Mouse (Mus musculus) neural tube, embryonic 14.5 days (tissue): ENCODE measurements around the gene Map3k3. TPM values are rescaled to one million over a fixed set of nuclear protein-coding genes. Genes with fewer than 3 reads are reported as not detected.

Experiments
- ATAC-seq: fragments of 200-750 bp; cut with Nextera tagmentation; 2 replicates; pipeline ENCODE4 v1.8.0; 2017; ENCODE audit warnings: low read depth, mild to moderate bottlenecking, moderate TSS enrichment, moderate library complexity
- H3K27ac ChIP-seq: fragments of 300-500 bp; sonication (generic); 2 replicates; pipeline ENCODE4 v1.5.1; 2014; ENCODE audit warnings: low read depth, mild to moderate bottlenecking, control low read depth, low read length, moderate library complexity, mixed read lengths
- H3K27me3 ChIP-seq: fragments of 300-500 bp; sonication (generic); 2 replicates; pipeline ENCODE4 v1.6.1; 2014; ENCODE audit warnings: low read length; ENCODE audit not compliant: control insufficient read depth, insufficient read depth
- H3K36me3 ChIP-seq: fragments of 300-500 bp; sonication (generic); 2 replicates; pipeline ENCODE4 v1.6.1; 2014; ENCODE audit warnings: low read length, mixed read lengths; ENCODE audit not compliant: control insufficient read depth, insufficient read depth
- H3K4me1 ChIP-seq: fragments of 300-500 bp; sonication (generic); 2 replicates; pipeline ENCODE4 v1.6.1; 2014; ENCODE audit warnings: low read length; ENCODE audit not compliant: control insufficient read depth, insufficient read depth
- H3K4me2 ChIP-seq: fragments of 300-500 bp; sonication (generic); 2 replicates; pipeline ENCODE4 v1.6.1; 2014; ENCODE audit warnings: mild to moderate bottlenecking, low read depth, low read length, control low read depth
- H3K4me3 ChIP-seq: fragments of 300-500 bp; sonication (generic); 2 replicates; pipeline ENCODE4 v1.5.1; 2014; ENCODE audit warnings: low read depth, low read length, control low read depth, mixed read lengths
- H3K9ac ChIP-seq: fragments of 300-500 bp; sonication (generic); replicated peaks from 2 replicates; pipeline ENCODE4 v1.6.1; 2014; ENCODE audit warnings: low read depth, mild to moderate bottlenecking, control low read depth, low read length, mixed read lengths
- H3K9me3 ChIP-seq: fragments of 300-500 bp; sonication (generic); 2 replicates; pipeline ENCODE4 v1.6.1; 2016; ENCODE audit warnings: low read length; ENCODE audit not compliant: control insufficient read depth
- WGBS: fragments of 180-500 bp; shearing (Covaris S2); extraction: QIAGEN DNeasy Blood & Tissue Kit; methylation state at CpG from one replicate; pipeline ENCODE4 v1.1.7; 2014; 5-methylcytosine and 5-hydroxymethylcytosine counted together
- polyA plus RNA-seq: library from polyadenylated mRNA; unstranded; fragments of >200 nt; fragmentation: Nextera tagmentation; extraction: Ambion mirVana; gene quantifications from 2 replicates; pipeline ENCODE4 v1.2.1, GENCODE M21; 2014

Gene Map3k3
- polyA plus RNA-seq, 1 experiment from 2014 or later: 11.0 TPM

GRCm38 (mm10) chr11:106053921-106054320 is 30.5 kb upstream of the Map3k3 start:
- Histone ChIP-seq H3K4me1 (no peaks in the 10 kb centered on the region), H3K4me3 (no peak overlapping the region), H3K4me2 (no peak overlapping the region), H3K9ac (no peak overlapping the region), H3K9me3 (no peaks in the 10 kb centered on the region), H3K27me3 (no peaks in the 10 kb centered on the region), H3K27ac (no peak overlapping the region), H3K36me3 (peaks cover 79% of the 10 kb centered on the region)
- no peak for ATAC-seq
- WGBS: 99% methylated on average over 2 of the region's 2 CpGs

- H3K4me2 ChIP-seq: no peak overlapping the region
- no peak for ATAC-seq
- H3K4me3 ChIP-seq: no peak overlapping the region
- 97% methylated on average over 8 of the region's 8 CpGs for WGBS
- H3K27ac ChIP-seq: no peak overlapping the region
- no peaks in the 10 kb centered on the region for H3K4me1 ChIP-seq
- H3K27me3 ChIP-seq: no peaks in the 10 kb centered on the region
- no peaks in the 10 kb centered on the region for H3K9me3 ChIP-seq
- no peak overlapping the region for H3K9ac ChIP-seq
- peaks cover 81% of the 10 kb centered on the region for H3K36me3 ChIP-seq
Observed at GRCm38 (mm10) chr11:106054600-106054999, 29.8 kb upstream of the Map3k3 start.

GRCm38 (mm10) chr11:106055341-106055740 is 29.1 kb upstream of the Map3k3 start:
- H3K4me2 ChIP-seq: no peak overlapping the region
- no peak overlapping the region for H3K27ac ChIP-seq
- H3K9ac ChIP-seq: no peak overlapping the region
- no peak for ATAC-seq
- H3K27me3 ChIP-seq: no peaks in the 10 kb centered on the region
- no peak overlapping the region for H3K4me3 ChIP-seq
- no peaks in the 10 kb centered on the region for H3K4me1 ChIP-seq
- H3K36me3 ChIP-seq: peaks cover 85% of the 10 kb centered on the region
- H3K9me3 ChIP-seq: no peaks in the 10 kb centered on the region
- WGBS: 91% methylated on average over 6 of the region's 6 CpGs

GRCm38 (mm10) chr11:106056819-106057491 is 27.5 kb upstream of the Map3k3 start:
- WGBS: 93% methylated on average over 8 of the region's 8 CpGs
- no peaks in the 10 kb centered on the region for H3K4me1 ChIP-seq
- H3K36me3 ChIP-seq: peaks cover 70% of the 10 kb centered on the region
- no peak overlapping the region for H3K9ac ChIP-seq
- no peak for ATAC-seq
- H3K4me2 ChIP-seq: no peak overlapping the region
- H3K4me3 ChIP-seq: no peak overlapping the region
- no peaks in the 10 kb centered on the region for H3K27me3 ChIP-seq
- H3K9me3 ChIP-seq: no peaks in the 10 kb centered on the region
- no peak overlapping the region for H3K27ac ChIP-seq

GRCm38 (mm10) chr11:106058020-106058419 is 26.4 kb upstream of the Map3k3 start:
- ATAC-seq: no peak
- H3K4me2 ChIP-seq: no peak overlapping the region
- no peaks in the 10 kb centered on the region for H3K9me3 ChIP-seq
- WGBS: 83% methylated on average over 8 of the region's 8 CpGs
- no peaks in the 10 kb centered on the region for H3K27me3 ChIP-seq
- no peaks in the 10 kb centered on the region for H3K4me1 ChIP-seq
- no peak overlapping the region for H3K9ac ChIP-seq
- H3K27ac ChIP-seq: no peak overlapping the region
- peaks cover 61% of the 10 kb centered on the region for H3K36me3 ChIP-seq
- H3K4me3 ChIP-seq: no peak overlapping the region

GRCm38 (mm10) chr11:106060549-106060948 is 23.9 kb upstream of the Map3k3 start:
- H3K27me3 ChIP-seq: no peaks in the 10 kb centered on the region
- no peak for ATAC-seq
- no peaks in the 10 kb centered on the region for H3K9me3 ChIP-seq
- no peak overlapping the region for H3K9ac ChIP-seq
- no peak overlapping the region for H3K4me2 ChIP-seq
- H3K4me1 ChIP-seq: no peaks in the 10 kb centered on the region
- no peak overlapping the region for H3K4me3 ChIP-seq
- 98% methylated on average over 1 of the region's 1 CpGs for WGBS
- peaks cover 36% of the 10 kb centered on the region for H3K36me3 ChIP-seq
- no peak overlapping the region for H3K27ac ChIP-seq

GRCm38 (mm10) chr11:106061311-106061710 is 23.1 kb upstream of the Map3k3 start:
- no peak for ATAC-seq

GRCm38 (mm10) chr11:106063756-106064155 is 20.7 kb upstream of the Map3k3 start:
- Histone ChIP-seq H3K4me3 (no peak overlapping the region), H3K36me3 (peaks cover 12% of the 10 kb centered on the region; the same call in 1 of the 2 replicates), H3K27ac (no peak overlapping the region), H3K4me1 (no peaks in the 10 kb centered on the region), H3K9me3 (no peaks in the 10 kb centered on the region), H3K9ac (no peak overlapping the region), H3K4me2 (no peak overlapping the region), H3K27me3 (no peaks in the 10 kb centered on the region)
- no peak for ATAC-seq
- WGBS: 74% methylated on average over 5 of the region's 5 CpGs

More at GRCm38 (mm10) chr11:106061311-106061710, 23.1 kb upstream of the Map3k3 start:
- no peak overlapping the region for H3K4me2 ChIP-seq
- peaks cover 29% of the 10 kb centered on the region for H3K36me3 ChIP-seq
- no peak overlapping the region for H3K9ac ChIP-seq
- no peaks in the 10 kb centered on the region for H3K4me1 ChIP-seq
- no peak overlapping the region for H3K4me3 ChIP-seq
- H3K27ac ChIP-seq: no peak overlapping the region
- no peaks in the 10 kb centered on the region for H3K9me3 ChIP-seq
- H3K27me3 ChIP-seq: no peaks in the 10 kb centered on the region
- WGBS: 96% methylated on average over 1 of the region's 1 CpGs

- no peaks in the 10 kb centered on the region for H3K27me3 ChIP-seq
- no peak overlapping the region for H3K9ac ChIP-seq
- H3K4me1 ChIP-seq: no peaks in the 10 kb centered on the region
- no peaks in the 10 kb centered on the region for H3K9me3 ChIP-seq
- 46% methylated on average over 18 of the region's 18 CpGs for WGBS
- no peak overlapping the region for H3K27ac ChIP-seq
- peak overlapping the region; percentile 95 for H3K4me2 ChIP-seq
- no peak for ATAC-seq
- H3K4me3 ChIP-seq: peak overlapping the region; percentile 72
- no peaks in the 10 kb centered on the region for H3K36me3 ChIP-seq
Observed at GRCm38 (mm10) chr11:106065073-106065922, 19.1 kb upstream of the Map3k3 start.
